Mouse (Mus musculus) C2C12 (cell line): Measurements from ENCODE around the gene Gcm1.

Source experiments
- CEBPB ChIP-seq: IDR thresholded peaks from one replicate; pipeline ENCODE4 v1.6.1; 2011; ENCODE audit warnings: low read depth, mild to moderate bottlenecking, control low read depth, moderate library complexity
- CTCF ChIP-seq: IDR thresholded peaks from one replicate; pipeline ENCODE4 v1.5.1; 2011; ENCODE audit not compliant: control insufficient read depth, insufficient read depth, insufficient read length
- MAX ChIP-seq: IDR thresholded peaks from one replicate; pipeline ENCODE4 v1.6.1; 2011; ENCODE audit warnings: mild to moderate bottlenecking, control low read depth
- MYOG ChIP-seq: IDR thresholded peaks from one replicate; pipeline ENCODE4 v1.6.1; 2011; ENCODE audit not compliant: control insufficient read depth, insufficient read length; ENCODE audit errors: extremely low read depth
- USF1 ChIP-seq: IDR thresholded peaks from one replicate; pipeline ENCODE4 v1.6.1; 2011; ENCODE audit warnings: low read depth, mild to moderate bottlenecking, control low read depth, moderate library complexity

- no peak for TF ChIP-seq USF1
- TF ChIP-seq CTCF, result no peak
- no peak for TF ChIP-seq CEBPB
- TF ChIP-seq MAX, result no peak
- no peak for TF ChIP-seq MYOG
Observed at GRCm38 (mm10) chr9:78075256-78075655, 23.5 kb downstream of the Gcm1 start.
